Mouse (Mus musculus) c-Kit-positive CD71-positive TER-119-positive erythroid progenitor cells, embryonic 14.5 days (primary cell): ENCODE results near the gene Tex29.

ENCODE experiments used
- DNase-seq: peaks from one replicate; pipeline ENCODE4 v3.0.0-alpha.2; 2013; ENCODE audit warnings: low spot score

Tex29 gene

DNA sequence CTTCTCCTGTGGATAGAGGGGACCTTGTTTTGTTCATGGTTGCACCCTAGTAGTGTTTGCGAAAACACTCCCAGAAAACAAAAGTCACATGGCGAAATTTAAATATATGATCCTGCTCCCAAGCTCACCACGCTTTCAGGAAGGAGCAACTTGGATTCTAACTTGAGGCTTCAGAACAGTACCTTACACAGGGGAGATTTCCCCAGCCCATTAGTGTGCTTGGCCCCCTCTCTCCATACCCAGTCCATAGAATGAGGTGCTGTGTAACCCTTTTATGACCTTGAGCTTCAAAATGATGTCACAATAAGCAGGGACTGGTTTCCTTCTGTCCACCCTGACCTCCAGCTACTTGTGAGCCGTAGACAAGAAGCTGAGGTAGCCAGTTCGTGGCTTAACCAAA is at the start of gene Tex29:
Gene Tex29 (plus strand): TSS at position 301 of the 400 bp plus-strand sequence.
- DNase-seq: no peak

DNA sequence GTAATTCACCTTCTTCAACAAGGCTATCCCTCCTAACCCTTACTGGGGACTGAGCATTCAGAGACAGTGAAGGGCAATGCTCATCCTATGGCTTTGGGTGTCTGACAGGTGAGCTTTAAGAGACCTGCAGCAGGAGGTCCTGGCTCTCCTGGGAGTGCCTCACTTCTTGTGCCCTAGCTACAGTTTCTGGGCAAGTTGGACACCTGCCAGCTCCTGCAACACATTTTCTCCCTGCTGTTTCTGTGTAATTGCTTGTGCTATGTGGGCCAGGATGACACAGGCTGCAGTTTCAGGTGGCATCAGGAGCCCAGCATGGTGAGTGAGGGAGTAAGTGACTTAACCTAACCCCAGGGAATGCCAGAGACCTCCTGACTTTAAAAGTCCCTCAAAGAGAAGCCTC is 45.3 kb upstream of the Tex29 start:
- no peak for DNase-seq

GRCm38 (mm10) chr8:11797128-11797527 is 43.1 kb upstream of the Tex29 start:
- DNase-seq: no peak

DNA sequence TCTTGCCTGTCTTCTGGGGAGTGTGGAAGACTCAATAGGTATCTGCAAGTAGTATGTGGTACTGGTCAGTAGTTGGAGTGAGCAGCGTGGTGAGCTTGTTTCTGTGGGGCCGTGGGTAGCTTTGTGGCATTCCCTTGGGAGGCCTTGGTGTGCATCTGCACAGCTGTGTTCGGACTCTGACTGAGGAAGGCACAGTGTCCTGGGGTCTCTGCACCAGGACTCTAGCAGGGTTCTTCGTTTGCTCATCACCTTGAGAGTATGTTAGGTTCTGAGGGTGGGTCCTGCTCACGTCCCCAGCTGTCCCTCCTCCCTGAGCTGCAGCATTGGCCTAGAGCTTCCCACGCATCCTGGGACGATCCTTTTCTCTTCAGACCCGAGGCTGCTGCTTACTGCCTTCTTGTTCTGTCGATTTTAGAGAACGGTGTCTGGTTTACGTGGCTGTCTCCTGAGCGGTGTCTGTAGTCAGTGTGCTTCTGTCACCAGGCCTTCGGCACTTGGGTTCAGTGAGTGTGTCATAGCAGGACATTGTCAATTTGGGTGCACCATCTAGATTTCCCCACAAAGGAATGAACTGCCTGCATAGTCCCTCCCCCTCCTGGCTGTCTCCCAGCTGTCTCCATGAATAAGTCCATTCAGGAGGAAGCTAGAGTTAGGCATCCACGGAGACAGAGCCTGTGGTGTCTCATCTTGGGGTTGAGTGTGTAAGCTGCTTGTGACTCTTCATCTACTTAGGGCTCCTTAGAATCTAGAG is 42.4 kb upstream of the Tex29 start:
- no peak for DNase-seq

GRCm38 (mm10) chr8:11798480-11798867 is 41.8 kb upstream of the Tex29 start:
- no peak for DNase-seq

- no peak for DNase-seq
Measured at GRCm38 (mm10) chr8:11799098-11799497, 41.2 kb upstream of the Tex29 start.

DNA sequence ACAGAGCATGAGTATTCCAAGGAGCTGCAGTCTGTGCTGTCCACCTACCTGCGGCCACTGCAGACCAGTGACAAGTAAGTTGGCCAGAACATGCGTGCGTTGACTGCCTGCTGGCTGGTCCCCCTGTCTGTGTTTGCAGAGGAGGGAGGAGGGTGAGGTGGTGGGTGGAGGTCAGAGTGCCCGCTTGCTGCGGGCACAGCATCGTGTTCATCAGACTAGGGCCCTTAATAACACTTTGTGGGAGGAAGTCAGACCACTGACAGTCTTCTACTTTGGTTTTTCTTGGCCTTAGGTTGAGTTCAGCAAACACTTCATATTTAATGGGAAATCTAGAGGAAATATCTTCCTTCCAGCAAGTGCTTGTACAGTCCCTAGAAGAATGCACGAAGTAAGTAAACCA is 39.8 kb upstream of the Tex29 start:
- no peak for DNase-seq

DNA sequence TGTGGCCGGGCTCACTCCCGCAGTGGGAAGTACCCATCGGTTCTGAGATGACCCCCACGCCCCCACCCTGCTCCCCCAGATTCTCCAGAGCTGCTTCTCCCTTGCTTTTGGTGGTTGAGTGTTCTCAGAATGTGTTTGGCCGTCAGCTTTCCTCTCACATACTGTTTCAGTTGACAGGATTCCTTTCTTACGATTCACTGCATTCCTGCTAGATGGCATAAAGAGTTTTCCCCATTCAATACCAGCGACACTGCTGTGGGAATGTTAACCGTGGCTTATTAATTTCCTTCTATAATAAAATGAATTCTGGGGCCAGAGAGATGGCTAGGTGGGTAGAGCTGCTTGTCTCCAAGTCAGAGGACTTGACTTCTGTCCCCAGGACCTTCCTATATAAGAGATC is 38.7 kb upstream of the Tex29 start:
- no peak for DNase-seq

DNA sequence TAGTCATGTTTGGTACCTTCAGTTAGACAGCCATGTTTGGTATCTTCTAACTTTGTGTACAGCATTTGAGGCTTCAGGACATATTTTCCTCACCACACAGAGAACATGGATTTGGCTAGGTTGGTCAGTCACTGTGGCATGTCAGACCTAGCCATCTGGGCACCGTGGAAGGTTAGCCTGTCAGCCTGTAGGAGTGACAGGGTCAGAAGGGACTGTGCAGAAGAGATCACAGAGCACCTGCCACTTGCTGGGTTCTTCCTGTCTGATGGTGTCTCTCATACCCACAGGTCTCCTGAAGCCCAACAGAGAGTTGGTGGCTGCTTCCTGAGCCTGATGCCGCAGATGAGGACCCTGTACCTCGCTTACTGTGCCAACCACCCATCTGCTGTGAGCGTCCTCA is 35.4 kb upstream of the Tex29 start:
- no peak for DNase-seq

- DNase-seq: no peak
Measured at GRCm38 (mm10) chr8:11806252-11806651, 34.0 kb upstream of the Tex29 start.

DNA sequence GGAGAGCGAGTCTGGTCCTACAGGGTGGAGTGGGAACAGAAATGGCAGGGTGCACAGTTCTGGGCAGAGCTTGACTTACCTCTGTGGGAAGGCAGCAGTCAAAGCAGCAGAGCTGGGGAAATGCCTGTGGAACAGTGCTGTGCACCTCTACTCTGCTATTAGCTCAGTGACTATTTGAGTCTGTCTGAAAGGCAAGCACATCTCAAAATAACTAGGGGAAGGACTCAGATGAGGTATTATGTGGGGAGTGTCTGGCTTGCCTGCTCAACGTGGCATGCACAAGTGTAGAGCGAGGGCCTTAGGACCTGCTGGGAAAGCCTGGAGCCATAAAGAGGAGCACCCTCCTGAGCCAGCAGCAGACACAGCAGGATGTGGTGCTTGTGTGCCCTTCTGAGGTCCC is 32.9 kb upstream of the Tex29 start:
- DNase-seq: no peak

DNA sequence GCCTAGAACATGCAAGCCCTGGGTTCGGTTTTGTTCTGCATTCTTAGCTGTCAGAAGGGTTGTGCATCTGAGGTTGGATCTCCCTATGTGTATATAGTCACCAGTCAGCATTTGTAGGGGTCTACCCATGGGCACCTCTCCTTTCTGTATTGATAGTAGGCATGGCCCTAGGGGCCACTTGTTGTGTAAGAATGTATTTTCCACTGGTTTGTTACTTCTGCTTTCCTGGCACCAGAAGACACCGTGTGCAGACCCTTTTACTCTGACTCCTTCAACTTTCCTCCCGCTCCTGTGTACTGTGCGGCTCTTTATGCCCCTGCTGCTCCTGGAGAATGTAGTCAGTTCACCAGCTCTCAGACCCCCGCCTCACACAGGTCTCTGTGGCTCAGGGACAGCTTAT is 32.2 kb upstream of the Tex29 start:
- DNase-seq: no peak

GRCm38 (mm10) chr8:11810426-11810825 is 29.8 kb upstream of the Tex29 start:
- no peak for DNase-seq

GRCm38 (mm10) chr8:11813801-11814200 is 26.5 kb upstream of the Tex29 start:
- no peak for DNase-seq

DNA sequence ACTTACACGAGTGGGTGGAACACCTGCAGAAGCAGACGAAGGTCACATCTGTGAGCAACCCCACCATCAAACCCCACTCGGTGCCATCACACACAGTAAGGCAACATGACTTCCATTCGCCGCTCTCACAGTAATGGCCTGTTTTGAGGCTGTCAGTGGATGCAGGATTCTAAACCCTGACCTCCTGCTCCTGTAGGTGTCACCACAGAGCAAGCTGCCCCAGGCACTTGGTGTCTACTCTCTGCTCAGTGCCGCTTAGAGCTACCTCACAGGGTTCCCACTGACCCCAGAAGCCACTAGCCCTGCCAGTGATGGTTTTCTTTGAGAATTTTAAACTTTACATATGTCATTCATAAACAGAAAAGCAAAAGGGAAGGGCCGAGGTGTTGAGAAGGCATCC is 25.1 kb upstream of the Tex29 start:
- no peak for DNase-seq

GRCm38 (mm10) chr8:11820136-11820535 is 20.1 kb upstream of the Tex29 start:
- no peak for DNase-seq

GRCm38 (mm10) chr8:11820568-11820967 is 19.7 kb upstream of the Tex29 start:
- no peak for DNase-seq

- no peak for DNase-seq
Measured at GRCm38 (mm10) chr8:11821451-11822206, 18.6 kb upstream of the Tex29 start.

GRCm38 (mm10) chr8:11822550-11823060 is 17.7 kb upstream of the Tex29 start:
- DNase-seq: no peak

GRCm38 (mm10) chr8:11825756-11826155 is 14.5 kb upstream of the Tex29 start:
- no peak for DNase-seq

GRCm38 (mm10) chr8:11827312-11827711 is 13.0 kb upstream of the Tex29 start:
- no peak for DNase-seq

- no peak for DNase-seq
Measured at GRCm38 (mm10) chr8:11830214-11831046, 9.8 kb upstream of the Tex29 start.

- no peak for DNase-seq
Measured at GRCm38 (mm10) chr8:11831174-11831573, 9.1 kb upstream of the Tex29 start.
